Mouse (Mus musculus) testis, adult 2 months (tissue): ENCODE measurements around the gene Sorcs2.

Experiments
- CTCF ChIP-seq: fragments of 200-500 bp; IDR thresholded peaks from 2 replicates; pipeline ENCODE4 v1.5.1; 2012; ENCODE audit warnings: low read depth, mild to moderate bottlenecking, inconsistent platforms, low read length, moderate library complexity; ENCODE audit not compliant: control insufficient read depth, insufficient read depth, insufficient replicate concordance
- POLR2A ChIP-seq: fragments of 200-500 bp; IDR thresholded peaks from 2 replicates; pipeline ENCODE4 v1.6.1; 2012; ENCODE audit warnings: low read depth, mild to moderate bottlenecking, inconsistent platforms, low read length, moderate library complexity; ENCODE audit not compliant: control insufficient read depth

GRCm38 (mm10) chr5:36086931-36087330, 311.0 kb downstream of the Sorcs2 start:
- no peak for TF ChIP-seq POLR2A
- TF ChIP-seq CTCF = no peak
